Mouse (Mus musculus) layer of hippocampus, postnatal 10 days (tissue): ENCODE data around the gene Evi5l. TPM values are rescaled to one million over a fixed set of nuclear protein-coding genes. Genes with fewer than 3 reads are reported as not detected.

ENCODE experiments used
- DNase-seq, 2 experiments: peaks; one replicate each; pipeline ENCODE4 v3.0.0; 2021; ENCODE audit warnings: low spot score in 2 of 2
- total RNA-seq, 2 experiments: library from RNA; stranded (reverse); gene quantifications; 2 replicates each; pipeline ENCODE4 v1.2.3; 2021

Gene Evi5l
- total RNA-seq, 2 experiments from 2014 or later = 137 TPM

GRCm38 (mm10) chr8:4259805-4260170 lies 93.4 kb downstream of the Evi5l start:
- DNase-seq = no peak

Other genes with a start within 250 kb of the Evi5l start
- gene Cd209b, start 239.7 kb upstream of the Evi5l start, total RNA-seq = under 1 TPM in 1 of 2 experiments, not detected in 1; 0.69 TPM
- gene Cd209c, start 211.8 kb upstream of the Evi5l start, total RNA-seq = under 1 TPM in 1 of 2 experiments, not detected in 1; 0.42 TPM
- under 1 TPM in 1 of 2 experiments, not detected in 1; 0.23 TPM for gene Cd209f, start 60.7 kb upstream of the Evi5l start, total RNA-seq
- not detected for gene Cd209g, start 32.5 kb upstream of the Evi5l start, total RNA-seq
- gene Prr36, start 50.9 kb downstream of the Evi5l start, total RNA-seq = 10 to 100 TPM; 57.1 to 59.4 TPM
- not detected for gene Lrrc8e, start 60.3 kb downstream of the Evi5l start, total RNA-seq
- 10 to 100 TPM; 66.4 to 69.8 TPM for gene Map2k7, start 72.2 kb downstream of the Evi5l start, total RNA-seq
- gene Gm49320, start 72.3 kb downstream of the Evi5l start, total RNA-seq = under 1 TPM in 1 of 2 experiments, not detected in 1; 0.73 TPM
- gene Tgfbr3l, start 81.6 kb downstream of the Evi5l start, total RNA-seq = 1 to 10 TPM; 8.3 to 9.8 TPM
- gene Snapc2, start 86.5 kb downstream of the Evi5l start, total RNA-seq = 10 to 100 TPM; 27.1 to 31.2 TPM
- gene Ctxn1, start 92.7 kb downstream of the Evi5l start, total RNA-seq = 100 to 1,000 TPM; 450 to 459 TPM
- gene Timm44, start 109.3 kb downstream of the Evi5l start, total RNA-seq = 10 to 100 TPM; 70.8 to 77.2 TPM
- 10 to 100 TPM; 23.0 to 24.1 TPM for gene Ccl25, start 158.6 kb downstream of the Evi5l start, total RNA-seq
- 10 to 100 TPM; 65.5 to 75.7 TPM for gene Elavl1, start 158.8 kb downstream of the Evi5l start, total RNA-seq